Mouse (Mus musculus) adipocyte (in vitro differentiated cells): ENCODE results near the gene Fanci.
A peak's percentile ranks its signal among the peaks of the same experiment; 100 is the strongest.

Experiments
- DNase-seq: peaks from one replicate; pipeline ENCODE4 v3.0.0-alpha.2; 2016; ENCODE audit warnings: low spot score

The Fanci gene

GRCm38 (mm10) chr7:79391883-79392649 lies at the start of gene Fanci:
TSS of gene Fanci (plus strand) at chr7:79391929.
- DNase-seq = peak; percentile 88

GRCm38 (mm10) chr7:79345902-79346301 lies 45.8 kb upstream of the Fanci start:
- DNase-seq = peak; percentile 54

- no peak for DNase-seq
Measured at GRCm38 (mm10) chr7:79346555-79347075, 45.1 kb upstream of the Fanci start.

GRCm38 (mm10) chr7:79347108-79347813 lies 44.5 kb upstream of the Fanci start:
- no peak for DNase-seq

- no peak for DNase-seq
Measured at GRCm38 (mm10) chr7:79348816-79349215, 42.9 kb upstream of the Fanci start.

- peak; percentile 69 for DNase-seq
Measured at GRCm38 (mm10) chr7:79349738-79350386, 41.9 kb upstream of the Fanci start.

- DNase-seq = no peak
Measured at GRCm38 (mm10) chr7:79358350-79359182, 33.2 kb upstream of the Fanci start.

- no peak for DNase-seq
Measured at GRCm38 (mm10) chr7:79359183-79359435, 32.6 kb upstream of the Fanci start.

GRCm38 (mm10) chr7:79360056-79360455 lies 31.7 kb upstream of the Fanci start:
- DNase-seq = no peak

GRCm38 (mm10) chr7:79362208-79362607 lies 29.5 kb upstream of the Fanci start:
- no peak for DNase-seq

- no peak for DNase-seq
Measured at GRCm38 (mm10) chr7:79362830-79363229, 28.9 kb upstream of the Fanci start.

GRCm38 (mm10) chr7:79363370-79364043 lies 28.2 kb upstream of the Fanci start:
- no peak for DNase-seq

GRCm38 (mm10) chr7:79368664-79369063 lies 23.1 kb upstream of the Fanci start:
- DNase-seq = no peak

- DNase-seq = no peak
Measured at GRCm38 (mm10) chr7:79369416-79369815, 22.3 kb upstream of the Fanci start.

GRCm38 (mm10) chr7:79371321-79371879 lies 20.3 kb upstream of the Fanci start:
- DNase-seq = peak; percentile 66

GRCm38 (mm10) chr7:79374017-79374416 lies 17.7 kb upstream of the Fanci start:
- no peak for DNase-seq

GRCm38 (mm10) chr7:79375594-79375993 lies 16.1 kb upstream of the Fanci start:
- DNase-seq = no peak

GRCm38 (mm10) chr7:79376516-79377275 lies 15.0 kb upstream of the Fanci start:
- DNase-seq = no peak

- DNase-seq = no peak
Measured at GRCm38 (mm10) chr7:79386422-79387133, 5.2 kb upstream of the Fanci start, which contains the start of gene Rlbp1. TSS of gene Rlbp1 (minus strand) at chr7:79387048.

GRCm38 (mm10) chr7:79387140-79387539 lies 4.6 kb upstream of the Fanci start:
- no peak for DNase-seq
